Mouse (Mus musculus) thymus, postnatal 0 days (tissue): ENCODE measurements around the gene Npat. TPM values are rescaled to one million over a fixed set of nuclear protein-coding genes. Genes with fewer than 3 reads are reported as not detected.

ENCODE experiments used
- DNase-seq: peaks from one replicate; pipeline ENCODE4 v3.0.0-alpha.2; 2015; ENCODE audit warnings: low spot score
- polyA plus RNA-seq: library from polyadenylated mRNA; unstranded; fragments of >200 nt; fragmentation: Nextera tagmentation; extraction: Ambion mirVana; gene quantifications from 2 replicates; pipeline ENCODE4 v1.2.1, GENCODE M21; 2015

Gene Npat
- polyA plus RNA-seq: 13.3 and 13.5 TPM in 2 replicates

GRCm38 (mm10) chr9:53536558-53537320, at the start of gene Npat, which contains the start of gene Atm:
TSS of gene Npat (plus strand) at chr9:53537047.
TSS of gene Atm (minus strand) at chr9:53536740.
- DNase-seq: peak; percentile 100

- no peak for DNase-seq
Observed at GRCm38 (mm10) chr9:53508053-53508452, 28.8 kb upstream of the Npat start.

GRCm38 (mm10) chr9:53514091-53514490, 22.8 kb upstream of the Npat start:
- DNase-seq: no peak

GRCm38 (mm10) chr9:53517373-53518009, 19.4 kb upstream of the Npat start:
- no peak for DNase-seq

GRCm38 (mm10) chr9:53535416-53536320, 1.2 kb upstream of the Npat start:
- peak; percentile 46 for DNase-seq

GRCm38 (mm10) chr9:53537336-53537965, 604 bp downstream of the Npat start:
- DNase-seq: peak; percentile 18

GRCm38 (mm10) chr9:53570662-53571061, 33.8 kb downstream of the Npat start:
- no peak for DNase-seq

GRCm38 (mm10) chr9:53572516-53573307, 35.9 kb downstream of the Npat start:
- no peak for DNase-seq

- DNase-seq: no peak
Observed at GRCm38 (mm10) chr9:53575721-53576120, 38.9 kb downstream of the Npat start.

- no peak for DNase-seq
Observed at GRCm38 (mm10) chr9:53581870-53582269, 45.0 kb downstream of the Npat start.

- DNase-seq: peak; percentile 66
Observed at GRCm38 (mm10) chr9:53594764-53595163, 57.9 kb downstream of the Npat start.

GRCm38 (mm10) chr9:53596971-53597600, 60.2 kb downstream of the Npat start:
- no peak for DNase-seq

- DNase-seq: no peak
Observed at GRCm38 (mm10) chr9:53598631-53599030, 61.8 kb downstream of the Npat start.

GRCm38 (mm10) chr9:53601541-53601940, 64.7 kb downstream of the Npat start:
- no peak for DNase-seq

GRCm38 (mm10) chr9:53603384-53603783, 66.5 kb downstream of the Npat start:
- DNase-seq: peak; percentile 61

GRCm38 (mm10) chr9:53603849-53604248, 67.0 kb downstream of the Npat start:
- DNase-seq: no peak

- DNase-seq: no peak
Observed at GRCm38 (mm10) chr9:53604954-53605353, 68.1 kb downstream of the Npat start.

GRCm38 (mm10) chr9:53607192-53607591, 70.3 kb downstream of the Npat start:
- DNase-seq: no peak

GRCm38 (mm10) chr9:53607816-53608215, 71.0 kb downstream of the Npat start:
- DNase-seq: no peak
